Mouse (Mus musculus) embryonic fibroblast, embryonic 13.5 days (primary cell): ENCODE measurements at regions not wholly inside any gene's neighbourhood (a gene's known extent, or its start where the extent isn't known, plus 50 kb on each side); places are given as distances from the start of the nearest gene placed in this dataset.

Source experiments
- CTCF ChIP-seq: IDR thresholded peaks from 2 replicates; pipeline ENCODE4 v1.5.1; 2011; ENCODE audit warnings: mild to moderate bottlenecking, control low read depth, low read length, moderate library complexity, borderline replicate concordance; ENCODE audit not compliant: insufficient read depth
- POLR2A ChIP-seq: IDR thresholded peaks from 2 replicates; pipeline ENCODE4 v1.6.1; 2011; ENCODE audit warnings: low read depth, mild to moderate bottlenecking, control low read depth, low read length, moderate library complexity

GRCm38 (mm10) chr9:122603106-122603505, 144.0 kb upstream of the Topaz1 start:
- TF ChIP-seq POLR2A (no peak), CTCF (no peak)
